Mouse (Mus musculus): ENCODE results near the gene Lamc3. TPM values are rescaled to one million over a fixed set of nuclear protein-coding genes. Genes with fewer than 3 reads are reported as not detected.

Gene Lamc3
- polyA plus RNA-seq, 1 experiment from 2014 or later = 0.02 TPM

DNA sequence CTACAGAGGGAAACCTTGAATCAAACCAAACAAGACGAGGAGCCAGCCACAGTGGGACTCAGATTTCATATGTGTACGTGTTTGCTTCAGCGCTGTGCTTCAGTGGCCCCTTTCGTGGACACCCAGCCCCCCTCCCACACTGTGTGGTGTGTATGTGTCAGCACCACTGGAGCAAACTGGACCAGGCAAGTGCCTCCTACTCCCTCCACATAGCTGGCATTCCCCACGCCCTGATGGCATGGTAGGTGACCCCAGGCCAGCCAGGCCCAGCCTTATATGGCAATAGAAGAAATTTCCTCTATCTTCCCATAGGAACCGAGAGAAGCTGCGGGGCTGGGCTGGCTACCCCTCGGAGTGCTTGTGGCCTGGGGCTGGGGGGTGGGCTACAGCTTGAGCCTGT lies 66.6 kb downstream of the Lamc3 start:
- no peak overlapping the region for H3K9ac ChIP-seq (replicated peaks)
- H3K27me3 ChIP-seq (ENCODE audit: insufficient read depth, low read length) = peaks cover 34% of the 10 kb centered on the region
- no peak overlapping the region for H3K27ac ChIP-seq (ENCODE audit: low read depth)
- H3K9me3 ChIP-seq (ENCODE audit: low read length) = no peaks in the 10 kb centered on the region
- no peak overlapping the region for H3K4me2 ChIP-seq (ENCODE audit: low read depth, low read length)
- H3K4me1 ChIP-seq (ENCODE audit: insufficient read depth) = peaks cover 8% of the 10 kb centered on the region; the same call in 1 of the 2 replicates
- WGBS (ENCODE audit: insufficient replicate concordance) = 73% methylated on average over 8 of the region's 8 CpGs
- no peak overlapping the region for H3K4me3 ChIP-seq (ENCODE audit: low read depth, low read length)
- DNase-seq = no peak
- H3K36me3 ChIP-seq (replicated peaks; ENCODE audit: insufficient read depth, low read length) = no peaks in the 10 kb centered on the region
- TF ChIP-seq CTCF (IDR thresholded peaks at IDR 0.05; ENCODE audit: low read depth) = no peak
- no peak for TF ChIP-seq EP300 (IDR thresholded peaks at IDR 0.05; ENCODE audit: low read depth)
- ATAC-seq = no peak

DNA sequence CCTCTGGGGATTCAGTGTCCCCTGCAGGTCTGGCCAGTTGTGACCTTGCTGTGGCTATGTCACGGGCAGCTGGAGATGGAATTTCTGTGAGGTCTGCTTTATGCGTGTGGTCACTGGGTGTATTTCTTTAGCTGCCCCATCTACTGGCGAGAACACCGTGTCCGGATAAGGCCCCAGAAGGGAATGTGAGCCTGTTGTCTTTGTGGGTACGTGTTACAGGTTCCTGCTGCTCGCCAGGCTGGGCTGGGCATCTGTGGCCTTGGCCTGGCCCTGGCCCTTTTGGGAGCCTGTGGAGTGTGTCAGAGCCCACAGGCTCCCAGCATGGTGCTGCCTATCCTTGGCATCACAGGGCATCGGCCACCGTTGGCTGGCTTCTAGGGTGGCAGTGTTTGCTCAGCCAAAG lies 67.7 kb downstream of the Lamc3 start:
- Histone ChIP-seq H3K9me3 (ENCODE audit: low read length) (no peaks in the 10 kb centered on the region), H3K4me1 (ENCODE audit: insufficient read depth) (peaks cover 8% of the 10 kb centered on the region; the same call in 1 of the 2 replicates), H3K27me3 (ENCODE audit: insufficient read depth, low read length) (peaks cover 26% of the 10 kb centered on the region), H3K4me2 (ENCODE audit: low read depth, low read length) (no peak overlapping the region), H3K4me3 (ENCODE audit: low read depth, low read length) (no peak overlapping the region), H3K9ac (replicated peaks) (no peak overlapping the region), H3K27ac (ENCODE audit: low read depth) (no peak overlapping the region), H3K36me3 (replicated peaks; ENCODE audit: insufficient read depth, low read length) (no peaks in the 10 kb centered on the region)
- no peak for TF ChIP-seq EP300 (IDR thresholded peaks at IDR 0.05; ENCODE audit: low read depth)
- no peak for TF ChIP-seq CTCF (IDR thresholded peaks at IDR 0.05; ENCODE audit: low read depth)
- no peak for DNase-seq
- no peak for ATAC-seq
- WGBS (ENCODE audit: insufficient replicate concordance) = 82% methylated on average over 9 of the region's 9 CpGs

DNA sequence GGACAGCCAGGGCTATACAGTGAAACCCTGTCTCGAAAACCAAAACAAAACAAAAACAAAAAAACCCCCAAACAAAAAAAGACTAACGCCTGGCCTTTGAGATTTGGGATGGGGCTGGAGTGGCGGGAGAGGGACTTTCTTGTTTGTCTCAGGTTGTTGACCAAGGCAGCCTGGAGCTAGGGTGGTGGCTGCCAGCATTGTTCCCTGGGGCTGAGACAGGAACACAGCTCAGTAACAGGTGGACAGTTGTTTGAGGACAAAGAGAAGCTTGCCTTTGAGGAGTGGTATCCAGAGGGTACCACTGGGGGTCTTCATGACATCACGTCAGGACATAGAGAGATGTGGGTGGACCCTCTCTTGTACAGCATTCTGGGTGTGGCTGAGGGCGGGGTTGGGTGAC lies 68.6 kb downstream of the Lamc3 start:
- no peak overlapping the region for H3K9ac ChIP-seq (replicated peaks)
- H3K9me3 ChIP-seq (ENCODE audit: low read length) = no peaks in the 10 kb centered on the region
- no peak overlapping the region for H3K27ac ChIP-seq (ENCODE audit: low read depth)
- H3K4me3 ChIP-seq (ENCODE audit: low read depth, low read length) = no peak overlapping the region
- 79% methylated on average over 5 of the region's 5 CpGs for WGBS (ENCODE audit: insufficient replicate concordance)
- H3K27me3 ChIP-seq (ENCODE audit: insufficient read depth, low read length) = peaks cover 17% of the 10 kb centered on the region
- ATAC-seq = no peak
- H3K4me1 ChIP-seq (ENCODE audit: insufficient read depth) = peaks cover 2% of the 10 kb centered on the region; the same call in 1 of the 2 replicates
- H3K36me3 ChIP-seq (replicated peaks; ENCODE audit: insufficient read depth, low read length) = no peaks in the 10 kb centered on the region
- TF ChIP-seq CTCF (IDR thresholded peaks at IDR 0.05; ENCODE audit: low read depth) (no peak), EP300 (IDR thresholded peaks at IDR 0.05; ENCODE audit: low read depth) (no peak)
- DNase-seq = no peak
- H3K4me2 ChIP-seq (ENCODE audit: low read depth, low read length) = no peak overlapping the region

DNA sequence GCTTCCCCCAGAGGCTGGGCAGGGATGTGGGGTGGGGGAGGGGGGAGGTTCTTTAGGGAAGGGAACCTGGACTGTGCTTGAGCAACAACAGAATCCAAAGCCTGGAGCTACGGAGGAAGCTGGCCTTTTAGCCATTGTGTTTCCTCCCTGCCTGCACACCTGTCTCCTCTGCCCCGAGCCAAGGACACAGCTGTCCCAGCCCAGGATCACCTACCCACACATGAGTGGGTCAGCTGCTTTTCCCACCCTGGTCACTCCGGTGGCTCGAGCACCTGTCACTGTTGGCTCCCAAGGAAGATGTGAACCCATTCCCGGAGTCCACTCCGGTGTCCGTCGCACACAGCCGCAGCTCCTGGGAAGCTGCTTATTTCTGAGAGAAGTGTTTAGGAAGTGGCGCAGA lies 70.1 kb downstream of the Lamc3 start:
- no peak for ATAC-seq
- Histone ChIP-seq H3K4me1 (ENCODE audit: insufficient read depth) (peaks cover 2% of the 10 kb centered on the region; the same call in 1 of the 2 replicates), H3K36me3 (replicated peaks; ENCODE audit: insufficient read depth, low read length) (no peaks in the 10 kb centered on the region), H3K9me3 (ENCODE audit: low read length) (no peaks in the 10 kb centered on the region), H3K4me2 (ENCODE audit: low read depth, low read length) (no peak overlapping the region), H3K27ac (ENCODE audit: low read depth) (no peak overlapping the region), H3K9ac (replicated peaks) (no peak overlapping the region), H3K4me3 (ENCODE audit: low read depth, low read length) (no peak overlapping the region), H3K27me3 (ENCODE audit: insufficient read depth, low read length) (peaks cover 4% of the 10 kb centered on the region; the same call in 1 of the 2 replicates)
- DNase-seq = no peak
- TF ChIP-seq EP300 (IDR thresholded peaks at IDR 0.05; ENCODE audit: low read depth) (no peak), CTCF (IDR thresholded peaks at IDR 0.05; ENCODE audit: low read depth) (no peak)
- WGBS (ENCODE audit: insufficient replicate concordance) = 82% methylated on average over 10 of the region's 10 CpGs

DNA sequence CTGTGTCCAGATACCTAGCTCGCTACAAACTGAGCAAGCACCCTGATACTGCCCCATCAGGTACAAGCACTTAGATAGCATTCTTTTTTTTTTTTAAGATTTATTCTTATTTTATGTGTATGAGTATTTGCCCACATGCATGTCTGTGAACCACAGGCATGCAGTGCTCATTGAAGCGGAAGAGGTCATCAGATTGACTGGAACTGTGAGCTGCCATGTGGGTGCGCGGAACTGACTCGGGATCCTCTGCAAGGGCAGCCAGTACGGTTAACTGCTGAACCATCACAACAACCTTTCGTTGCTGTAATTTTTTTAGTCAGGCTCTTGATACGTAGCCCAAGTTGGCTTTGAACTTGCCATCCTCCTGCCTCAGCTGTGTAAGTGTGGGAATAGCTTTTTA lies 73.9 kb downstream of the Lamc3 start:
- TF ChIP-seq CTCF (IDR thresholded peaks at IDR 0.05; ENCODE audit: low read depth) (no peak), EP300 (IDR thresholded peaks at IDR 0.05; ENCODE audit: low read depth) (no peak)
- ATAC-seq (no peak), DNase-seq (no peak)
- Histone ChIP-seq H3K4me2 (ENCODE audit: low read depth, low read length) (no peak overlapping the region), H3K27me3 (ENCODE audit: insufficient read depth, low read length) (no peaks in the 10 kb centered on the region), H3K4me3 (ENCODE audit: low read depth, low read length) (no peak overlapping the region), H3K36me3 (replicated peaks; ENCODE audit: insufficient read depth, low read length) (no peaks in the 10 kb centered on the region), H3K27ac (ENCODE audit: low read depth) (no peak overlapping the region), H3K9ac (replicated peaks) (no peak overlapping the region), H3K9me3 (ENCODE audit: low read length) (no peaks in the 10 kb centered on the region), H3K4me1 (ENCODE audit: insufficient read depth) (peaks cover 2% of the 10 kb centered on the region; the same call in 1 of the 2 replicates)
- WGBS (ENCODE audit: insufficient replicate concordance) = 94% methylated on average over 8 of the region's 8 CpGs

DNA sequence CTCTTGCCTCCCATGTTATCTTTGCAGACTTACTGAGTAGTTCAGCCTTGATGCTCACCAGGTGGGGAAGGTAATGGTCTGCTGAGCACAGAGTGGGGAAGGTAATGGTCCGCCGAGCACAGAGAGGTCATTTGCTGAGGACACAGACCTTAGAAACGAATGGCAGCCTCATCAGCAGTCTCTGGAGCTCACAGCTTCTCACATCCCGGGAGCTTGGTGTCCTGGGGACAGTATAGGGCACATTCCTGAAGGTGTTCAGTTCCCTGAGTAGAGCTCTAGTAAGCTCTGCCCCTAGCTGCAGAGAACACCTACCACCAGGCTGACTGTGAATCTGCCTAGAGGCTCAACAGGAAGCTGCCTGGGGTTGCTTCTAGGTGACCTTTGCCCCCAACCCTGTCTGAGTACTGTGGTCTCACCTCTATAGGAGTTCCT lies 74.7 kb downstream of the Lamc3 start:
- no peak overlapping the region for H3K4me2 ChIP-seq (ENCODE audit: low read depth, low read length)
- ATAC-seq = no peak

More for the DNA sequence above, 74.7 kb downstream of the Lamc3 start:
- Histone ChIP-seq H3K27me3 (ENCODE audit: insufficient read depth, low read length) (no peaks in the 10 kb centered on the region), H3K4me3 (ENCODE audit: low read depth, low read length) (no peak overlapping the region), H3K9me3 (ENCODE audit: low read length) (no peaks in the 10 kb centered on the region), H3K4me1 (ENCODE audit: insufficient read depth) (peaks cover 2% of the 10 kb centered on the region; the same call in 1 of the 2 replicates), H3K36me3 (replicated peaks; ENCODE audit: insufficient read depth, low read length) (no peaks in the 10 kb centered on the region), H3K9ac (replicated peaks) (no peak overlapping the region), H3K27ac (ENCODE audit: low read depth) (no peak overlapping the region)
- TF ChIP-seq EP300 (IDR thresholded peaks at IDR 0.05; ENCODE audit: low read depth) = no peak
- TF ChIP-seq CTCF (IDR thresholded peaks at IDR 0.05; ENCODE audit: low read depth) = no peak
- WGBS (ENCODE audit: insufficient replicate concordance) = 58% methylated on average over 4 of the region's 4 CpGs
- DNase-seq = no peak

All from liver, postnatal 0 days (tissue).